7 mouse cellular contexts compared by ENCODE assay signal in the genomic region with DNA sequence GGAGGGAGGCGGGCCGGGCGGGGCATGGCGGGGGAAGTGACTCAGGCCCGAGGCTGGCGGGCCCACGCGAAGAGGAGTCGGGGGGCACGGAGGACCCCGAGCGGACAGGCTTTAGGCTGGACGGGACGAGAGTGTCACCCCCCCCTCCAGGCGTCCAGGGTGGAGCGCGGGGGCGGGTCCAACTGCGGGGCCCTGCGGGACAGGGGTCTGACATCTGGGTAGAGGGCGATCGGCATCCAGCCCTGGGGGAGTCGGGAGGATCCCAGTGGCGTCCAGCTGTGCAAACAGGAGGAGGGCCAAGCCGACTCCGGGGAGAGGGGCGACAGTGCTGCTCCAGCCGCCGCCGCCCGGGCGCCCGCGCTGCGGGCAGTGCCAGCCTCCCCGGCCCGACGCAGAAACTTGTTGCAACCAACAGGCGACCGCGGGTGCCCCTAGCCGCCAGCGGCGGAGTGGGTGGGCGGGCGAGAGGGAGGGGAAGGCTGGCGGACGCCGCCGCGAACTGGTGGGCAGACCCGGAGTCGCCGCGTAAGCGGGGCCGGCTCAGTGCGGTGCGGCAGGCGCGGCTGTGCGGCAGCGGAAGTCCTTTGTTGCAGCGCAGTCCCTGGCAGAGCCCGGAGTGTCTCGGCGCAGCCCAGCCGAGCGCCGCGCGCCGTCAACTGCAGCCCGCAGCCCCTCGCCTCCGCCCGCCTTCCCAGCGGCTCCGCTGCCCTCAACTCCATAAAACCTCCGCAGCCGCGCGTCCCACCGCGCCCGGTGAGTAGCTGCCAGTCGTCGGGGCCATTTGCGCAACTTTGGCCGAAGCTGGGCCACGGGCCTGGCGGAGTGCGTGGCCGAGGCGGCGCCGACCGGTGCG. TPM values are rescaled to one million over a fixed set of nuclear protein-coding genes. Genes with fewer than 3 reads are reported as not detected.
DNase-seq lines count a peak whose midpoint lies in the region; ATAC-seq and TF ChIP-seq lines count a peak whose summit lies in the region.

A gene (plus strand): TSS at position 289 of the 853 bp plus-strand sequence.

- H3K4me2 ChIP-seq in limb, embryonic 13.5 days (replicated peaks), result peak within 1 kb of the TSS; percentile 92
- H3K4me2 ChIP-seq in midbrain, embryonic 15.5 days, result peak within 1 kb of the TSS; percentile 95

- peak within 1 kb of the TSS; percentile 100 for H3K27ac ChIP-seq in embryonic facial prominence, embryonic 10.5 days (replicated peaks)
- peak within 1 kb of the TSS; percentile 100 for H3K27ac ChIP-seq in limb, embryonic 13.5 days
- H3K27ac ChIP-seq in midbrain, embryonic 15.5 days, result peak within 1 kb of the TSS; percentile 96
- H3K27ac ChIP-seq in spleen, adult 2 months (ENCODE audit: insufficient read depth, low read length), result peak within 1 kb of the TSS; percentile 100

- no peaks in the 10 kb centered on the region; the same call in 1 of the 2 replicates for H3K36me3 ChIP-seq in embryonic facial prominence, embryonic 10.5 days (replicated peaks)
- no peaks in the 10 kb centered on the region for H3K36me3 ChIP-seq in limb, embryonic 13.5 days
- no peaks in the 10 kb centered on the region for H3K36me3 ChIP-seq in midbrain, embryonic 15.5 days (replicated peaks)
- H3K36me3 ChIP-seq in spleen, adult 2 months (ENCODE audit: control insufficient read depth, insufficient read depth, low read length), result no peaks in the 10 kb centered on the region

- TF ChIP-seq POLR2A in spleen, adult 2 months (IDR thresholded peaks at IDR 0.05; ENCODE audit: low read depth, low read length), result peak; percentile 67

- peak; percentile 48 for ATAC-seq in limb, embryonic 13.5 days (ENCODE audit: low FRiP score, low read depth)
- peak; percentile 69 for ATAC-seq in midbrain, embryonic 15.5 days (replicated peaks)

- WGBS in embryonic facial prominence, embryonic 10.5 days, result under 1% methylated on average over 96 of the region's 99 CpGs
- WGBS in limb, embryonic 13.5 days, result under 1% methylated on average over 81 of the region's 99 CpGs
- under 1% methylated on average over 94 of the region's 99 CpGs for WGBS in midbrain, embryonic 15.5 days
- WGBS in spleen, adult 2 months, result under 1% methylated on average over 75 of the region's 99 CpGs

- DNase-seq in adrenal gland, postnatal 10 days, result peak; percentile 88
- DNase-seq in embryonic facial prominence, embryonic 10.5 days (ENCODE audit: low spot score), result peak; percentile 90
- DNase-seq in heart, adult 11 months, result peak; percentile 99
- DNase-seq in kidney, adult 18-20 months, result peak; percentile 84
- peak in 1 of 2 experiments; percentile 81 for DNase-seq in spleen, adult 2 months (ENCODE audit: low read depth in 1 of 2, low spot score in 2 of 2)

- no peak for TF ChIP-seq CTCF in spleen, adult 2 months (IDR thresholded peaks at IDR 0.05; ENCODE audit: extremely low read depth, insufficient read depth, insufficient read length, insufficient replicate concordance)

- H3K4me1 ChIP-seq in embryonic facial prominence, embryonic 10.5 days, result peaks cover 59% of the 10 kb centered on the region
- H3K4me1 ChIP-seq in limb, embryonic 13.5 days, result peaks cover 64% of the 10 kb centered on the region
- H3K4me1 ChIP-seq in midbrain, embryonic 15.5 days, result peaks cover 37% of the 10 kb centered on the region
- H3K4me1 ChIP-seq in spleen, adult 2 months (ENCODE audit: control insufficient read depth, insufficient read depth, insufficient read length), result peaks cover 22% of the 10 kb centered on the region; the same call in 1 of the 2 replicates

- H3K9me3 ChIP-seq in embryonic facial prominence, embryonic 10.5 days, result no peaks in the 10 kb centered on the region
- H3K9me3 ChIP-seq in limb, embryonic 13.5 days, result no peaks in the 10 kb centered on the region
- no peaks in the 10 kb centered on the region for H3K9me3 ChIP-seq in midbrain, embryonic 15.5 days

- peak within 1 kb of the TSS; percentile 99 for H3K9ac ChIP-seq in limb, embryonic 13.5 days
- peak within 1 kb of the TSS; percentile 97 for H3K9ac ChIP-seq in midbrain, embryonic 15.5 days

- no peaks in the 10 kb centered on the region for H3K27me3 ChIP-seq in embryonic facial prominence, embryonic 10.5 days (replicated peaks; ENCODE audit: low read depth, poor library complexity, severe bottlenecking)
- H3K27me3 ChIP-seq in limb, embryonic 13.5 days, result no peaks in the 10 kb centered on the region
- H3K27me3 ChIP-seq in midbrain, embryonic 15.5 days (replicated peaks), result no peaks in the 10 kb centered on the region
- H3K27me3 ChIP-seq in spleen, adult 2 months (ENCODE audit: control insufficient read depth, insufficient read depth, low read length), result no peaks in the 10 kb centered on the region

- peak within 1 kb of the TSS; percentile 90 for H3K4me3 ChIP-seq in embryonic facial prominence, embryonic 10.5 days
- H3K4me3 ChIP-seq in limb, embryonic 13.5 days, result peak within 1 kb of the TSS; percentile 95
- peak within 1 kb of the TSS; percentile 64 for H3K4me3 ChIP-seq in midbrain, embryonic 15.5 days
- peak within 1 kb of the TSS; percentile 100 for H3K4me3 ChIP-seq in spleen, adult 2 months (ENCODE audit: extremely low read depth, insufficient read depth, insufficient read length)

RNA-seq across cellular contexts. Expression of the gene that starts here (rescaled TPM):
- 1 to 10 TPM; 5.7 to 7.2 TPM for total RNA-seq in adrenal gland, postnatal 10 days (2021)
- polyA plus RNA-seq in embryonic facial prominence, embryonic 10.5 days (2016; fragmentation: Nextera tagmentation; extraction: Ambion mirVana), result 9.4 and 10.0 TPM in 2 replicates
- 8.9 and 10.1 TPM in 2 replicates for polyA plus RNA-seq in limb, embryonic 13.5 days (2015; fragmentation: Nextera tagmentation; extraction: Ambion mirVana)
- polyA plus RNA-seq in midbrain, embryonic 15.5 days (2015; fragmentation: Nextera tagmentation; extraction: Ambion mirVana), result 3.4 and 3.5 TPM in 2 replicates
- 2.1 and 2.5 TPM in 2 replicates for polyA plus RNA-seq in spleen, adult 2 months (2012; rRNA removed)
